Comparison of ENCODE assay signal across 20 mouse cellular contexts in genomic region chr3:97666154-97666553, GRCm38 (mm10). TPM values are rescaled to one million over a fixed set of nuclear protein-coding genes. Genes with fewer than 3 reads are reported as not detected.
"Had no signal": no experiment of that assay in that cellular context is flagged by ENCODE, and none has a peak within 500 bp of the region (broad histone marks: within the 10 kb centered on the region; RNA-seq: fewer than 3 reads in every experiment).

No protein-coding gene starts in this region.

- H3K27ac ChIP-seq: kidney, embryonic 15.5 days; left cerebral cortex, adult 2 months; limb, embryonic 10.5 days; liver, embryonic 14.5 days; midbrain, embryonic 15.5 days; neural tube, embryonic 12.5 days had no signal

- H3K4me1 ChIP-seq: kidney, embryonic 15.5 days; limb, embryonic 10.5 days; midbrain, embryonic 15.5 days; neural tube, embryonic 12.5 days had no signal

- H3K9ac ChIP-seq: kidney, embryonic 15.5 days; liver, embryonic 14.5 days; midbrain, embryonic 15.5 days; neural tube, embryonic 12.5 days had no signal

- H3K27me3 ChIP-seq: kidney, embryonic 15.5 days; megakaryocyte, embryonic 14.5 days; midbrain, embryonic 15.5 days; neural tube, embryonic 12.5 days had no signal

- DNase-seq: kidney, postnatal 25 days; lung, adult 2 months; lung, postnatal 36 days; thymus, postnatal 36 days had no signal

- H3K9me3 ChIP-seq: kidney, embryonic 15.5 days; limb, embryonic 10.5 days; megakaryocyte, embryonic 14.5 days; midbrain, embryonic 15.5 days; neural tube, embryonic 12.5 days had no signal

- ATAC-seq: lung, postnatal 0 days; midbrain, embryonic 15.5 days had no signal

- H3K4me2 ChIP-seq: kidney, embryonic 15.5 days; midbrain, embryonic 11.5 days; midbrain, embryonic 15.5 days; neural tube, embryonic 12.5 days had no signal

- H3K4me3 ChIP-seq: kidney, embryonic 15.5 days; left cerebral cortex, adult 2 months; limb, embryonic 10.5 days; midbrain, embryonic 15.5 days; neural tube, embryonic 12.5 days had no signal

RNA-seq across cellular contexts. Expression of gene Gm17651, which starts 8.3 kb away (rescaled TPM):
- total RNA-seq: layer of hippocampus, postnatal 25 days; left cerebral cortex, adult 2 months; left cerebral cortex, postnatal 14 days; monocyte, adult 5-6 weeks; neutrophil, adult 5-6 weeks had no signal
- polyA plus RNA-seq: kidney, embryonic 15.5 days; limb, embryonic 10.5 days; limb, embryonic 14.5 days; liver, embryonic 14.5 days; lung, adult 2 months; lung, postnatal 0 days; midbrain, embryonic 11.5 days; midbrain, embryonic 15.5 days; neural tube, embryonic 12.5 days; stomach, embryonic 14.5 days; thymus, postnatal 0 days had no signal
